Mouse (Mus musculus) liver, embryonic 14.5 days (tissue): Measurements from ENCODE around the gene Rfx2. TPM values are rescaled to one million over a fixed set of nuclear protein-coding genes. Genes with fewer than 3 reads are reported as not detected.

ENCODE experiments used
- ATAC-seq: fragments of 200-750 bp; cut with Nextera tagmentation; 2 replicates; pipeline ENCODE4 v1.8.0; 2017; ENCODE audit warnings: moderate number of reproducible peaks, mild to moderate bottlenecking, moderate library complexity; ENCODE audit not compliant: insufficient read depth
- DNase-seq, 3 experiments: peaks; one replicate each; pipeline ENCODE4 v3.0.0-alpha.2; 2012 to 2013; ENCODE audit warnings: low read depth in 3 of 3, low spot score in 3 of 3
- H3K27ac ChIP-seq: fragments of 300-500 bp; sonication (generic); 2 replicates; pipeline ENCODE4 v1.5.1; 2014; ENCODE audit warnings: moderate library complexity, mild to moderate bottlenecking, control low read depth, inconsistent platforms
- H3K27me3 ChIP-seq: fragments of 300-500 bp; sonication (generic); 2 replicates; pipeline ENCODE4 v1.6.1; 2014; ENCODE audit warnings: mild to moderate bottlenecking, low read length, moderate library complexity; ENCODE audit not compliant: control insufficient read depth, insufficient read depth
- H3K36me3 ChIP-seq: fragments of 300-500 bp; sonication (generic); replicated peaks from 2 replicates; pipeline ENCODE4 v1.6.1; 2014; ENCODE audit warnings: low read depth; ENCODE audit not compliant: control insufficient read depth, insufficient read depth
- H3K4me1 ChIP-seq, 2 experiments: fragments of 200-500 bp in 1 of 2; fragments of 300-500 bp in 1 of 2; sonication (generic) in 1 of 2; replicated peaks; 2 replicates each; pipeline ENCODE4 v1.6.1; 2012 to 2014; ENCODE audit warnings: antibody characterized with exemption in 1 of 2, inconsistent platforms in 1 of 2, low read length in 1 of 2; ENCODE audit not compliant: control insufficient read depth in 2 of 2, insufficient read depth in 2 of 2
- H3K4me2 ChIP-seq: fragments of 300-500 bp; sonication (generic); 2 replicates; pipeline ENCODE4 v1.6.1; 2014; ENCODE audit warnings: low read depth, mild to moderate bottlenecking, control low read depth, moderate library complexity
- H3K4me3 ChIP-seq, 2 experiments: fragments of 200-500 bp in 1 of 2; fragments of 300-500 bp in 1 of 2; sonication (generic) in 1 of 2; 2 replicates each; pipeline ENCODE4 v1.5.1; 2012 to 2014; ENCODE audit warnings: low read depth in 2 of 2, low read length in 2 of 2, mild to moderate bottlenecking in 2 of 2, control low read depth in 1 of 2, inconsistent platforms in 1 of 2, moderate library complexity in 1 of 2; ENCODE audit not compliant: insufficient read depth in 1 of 2
- H3K9ac ChIP-seq: fragments of 300-500 bp; sonication (generic); replicated peaks from 2 replicates; pipeline ENCODE4 v1.6.1; 2014; ENCODE audit warnings: mild to moderate bottlenecking, control low read depth, moderate library complexity
- H3K9me3 ChIP-seq: fragments of 300-500 bp; sonication (generic); 2 replicates; pipeline ENCODE4 v1.6.1; 2016; ENCODE audit warnings: low read length, mixed read lengths; ENCODE audit not compliant: control insufficient read depth
- CTCF ChIP-seq: IDR thresholded peaks from 2 replicates; pipeline ENCODE4 v1.5.1; 2016; ENCODE audit warnings: antibody characterized with exemption, low read depth, control low read depth
- EP300 ChIP-seq: IDR thresholded peaks from 2 replicates; pipeline ENCODE4 v1.6.1; 2016; ENCODE audit warnings: antibody characterized with exemption, low read depth
- WGBS: fragments of 180-500 bp; shearing (Covaris S2); extraction: QIAGEN DNeasy Blood & Tissue Kit; methylation state at CpG from one replicate; pipeline ENCODE4 v1.1.7; 2014; ENCODE audit not compliant: insufficient replicate concordance; 5-methylcytosine and 5-hydroxymethylcytosine counted together
- polyA plus RNA-seq, 2 experiments: library from polyadenylated mRNA; depleted of rRNA in 1 of 2; stranded (reverse) in 1 of 2; unstranded in 1 of 2; fragments of >200 nt; fragmentation: Nextera tagmentation in 1 of 2; extraction: Ambion mirVana in 1 of 2; gene quantifications; 2 replicates each; pipeline versions ENCODE4 v1.2.1 to v1.2.3; 2012 to 2014

Gene Rfx2
- polyA plus RNA-seq, 2 experiments, result 6.8 to 10.7 TPM

DNA sequence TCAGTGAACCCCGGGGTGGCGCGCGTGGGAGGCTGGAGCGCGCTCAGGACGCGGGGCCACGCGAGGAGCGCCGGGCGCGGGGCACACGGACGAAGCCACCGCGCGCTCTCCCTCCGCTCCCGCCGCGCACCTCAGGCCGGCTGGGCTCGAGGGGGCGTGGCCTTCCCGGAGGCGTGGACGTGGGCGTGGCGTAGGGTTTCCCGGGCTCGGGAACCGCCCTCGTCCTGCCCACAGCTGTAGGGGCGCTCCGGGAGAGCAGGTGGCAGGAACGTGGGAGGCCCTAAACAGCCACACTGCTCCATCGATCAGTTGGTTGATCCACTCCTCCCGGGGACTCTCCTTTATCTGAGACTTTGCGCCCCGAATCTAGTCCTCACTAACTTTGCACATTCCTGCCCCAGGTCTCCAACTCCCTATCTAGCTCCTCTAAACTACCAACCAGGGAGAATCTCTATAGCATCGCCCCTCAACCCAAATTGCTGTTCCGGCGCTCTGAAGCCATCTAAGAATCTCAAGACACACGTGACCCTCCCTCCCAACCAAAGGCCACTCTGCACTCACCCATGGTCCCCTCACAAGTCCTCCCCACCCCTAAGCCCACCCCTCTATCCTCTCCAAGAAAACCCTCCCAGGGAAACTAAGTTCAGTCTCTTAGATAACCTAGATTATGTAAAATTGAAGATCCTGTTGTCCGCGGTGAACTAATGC is 73.2 kb downstream of the Rfx2 start, which contains the start of gene Nrtn:
Nrtn (minus strand) TSS at position 115 of the 708 bp plus-strand sequence.
- ATAC-seq (peak; percentile 58), DNase-seq (peak; percentile 70 to 75 (median 71))
- Histone ChIP-seq H3K9ac (peak within 1 kb of the TSS; percentile 54), H3K4me1 (peaks cover 22 to 28% of the 10 kb centered on the region in 2 experiments), H3K4me3 (peak within 1 kb of the TSS; percentile 10 to 48), H3K27ac (peak within 1 kb of the TSS; percentile 45), H3K4me2 (peak within 1 kb of the TSS; percentile 82), H3K9me3 (no peaks in the 10 kb centered on the region), H3K27me3 (peaks cover 49% of the 10 kb centered on the region), H3K36me3 (no peaks in the 10 kb centered on the region)
- TF ChIP-seq EP300, result no peak
- WGBS, result under 1% methylated on average over 48 of the region's 48 CpGs

DNA sequence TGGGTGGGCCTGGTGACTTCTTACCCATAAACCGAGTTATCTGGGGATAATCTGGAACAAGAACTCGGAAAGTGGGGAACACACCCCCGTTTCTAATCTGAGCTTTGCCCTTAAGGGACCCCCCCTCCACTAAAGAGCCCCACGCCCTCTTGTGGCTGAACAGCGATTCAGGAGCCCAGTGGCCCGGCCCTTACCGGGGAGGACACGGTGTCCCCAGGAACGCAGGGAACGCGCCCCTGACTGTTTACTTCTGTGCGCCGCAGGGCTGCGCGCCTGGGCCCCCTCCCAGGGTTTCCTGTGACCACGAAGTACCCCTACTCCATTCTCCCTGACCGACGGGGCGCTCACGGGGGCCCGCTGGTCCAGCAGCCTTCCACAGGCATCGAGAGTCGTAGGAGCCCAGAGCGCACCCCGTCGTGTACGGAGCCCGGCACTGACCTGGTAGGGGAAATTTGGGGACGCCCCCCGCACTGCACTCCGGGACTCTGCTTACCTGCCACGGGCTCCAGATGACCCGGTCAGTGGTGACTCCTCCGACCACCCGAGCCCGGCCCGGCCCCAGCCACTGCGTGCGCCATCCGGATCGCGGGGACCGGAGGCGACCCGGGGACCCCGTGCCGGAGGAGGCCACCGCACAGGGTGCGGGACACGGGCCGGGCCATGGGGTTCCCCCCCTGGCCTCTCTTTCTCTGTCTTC is 74.0 kb downstream of the Rfx2 start:
- H3K36me3 ChIP-seq, result no peaks in the 10 kb centered on the region
- H3K4me3 ChIP-seq, result peak overlapping the region; percentile 10 to 48; a peak in 3 of 4 replicates
- under 1% methylated on average over 51 of the region's 51 CpGs for WGBS
- H3K9me3 ChIP-seq, result no peaks in the 10 kb centered on the region
- DNase-seq (no peak), ATAC-seq (0 out of 2 replicates have a peak, but pooled peaks have one; percentile 1)
- peak overlapping the region; percentile 54 for H3K9ac ChIP-seq
- TF ChIP-seq CTCF (peak; percentile 70), EP300 (no peak)
- peaks cover 19 to 23% of the 10 kb centered on the region in 2 experiments for H3K4me1 ChIP-seq
- no peak overlapping the region for H3K27ac ChIP-seq
- peak overlapping the region; percentile 82 for H3K4me2 ChIP-seq
- peaks cover 55% of the 10 kb centered on the region for H3K27me3 ChIP-seq

GRCm38 (mm10) chr17:56754271-56755185 is 76.3 kb downstream of the Rfx2 start:
- no peak overlapping the region for H3K9ac ChIP-seq
- H3K4me2 ChIP-seq, result peak overlapping the region; percentile 21
- peaks cover 69% of the 10 kb centered on the region for H3K27me3 ChIP-seq
- WGBS, result 7% methylated on average over 36 of the region's 36 CpGs
- peaks cover 12 to 15% of the 10 kb centered on the region in 2 experiments for H3K4me1 ChIP-seq
- no peak for ATAC-seq
- H3K9me3 ChIP-seq, result no peaks in the 10 kb centered on the region
- H3K27ac ChIP-seq, result no peak overlapping the region
- peak overlapping the region in 1 of 2 experiments; percentile 4; a peak in 1 of 4 replicates for H3K4me3 ChIP-seq
- DNase-seq, result no peak
- H3K36me3 ChIP-seq, result no peaks in the 10 kb centered on the region
- TF ChIP-seq EP300 (no peak), CTCF (no peak)

DNA sequence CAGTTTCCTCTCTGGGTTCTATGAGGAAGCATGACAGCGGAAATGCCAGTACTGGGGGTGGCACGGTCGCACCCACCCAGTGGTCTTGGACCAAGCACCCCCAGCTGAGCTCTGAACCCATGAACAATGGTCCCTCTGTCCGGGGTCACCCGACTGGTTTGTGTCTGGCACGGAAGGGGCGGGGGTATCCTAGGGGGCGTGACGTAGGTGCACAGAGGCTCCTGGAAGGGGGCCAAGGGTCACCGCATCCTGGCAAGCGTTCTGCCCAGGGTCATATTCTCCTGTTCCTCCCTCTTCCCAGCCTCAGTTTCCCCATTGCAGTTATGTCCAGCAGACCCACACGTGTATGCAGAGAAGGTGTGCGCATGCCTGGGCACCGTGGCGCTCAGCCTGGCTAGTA is 77.4 kb downstream of the Rfx2 start:
- Histone ChIP-seq H3K4me3 (no peak overlapping the region), H3K4me1 (peaks cover 9 to 14% of the 10 kb centered on the region in 2 experiments), H3K27me3 (peaks cover 66% of the 10 kb centered on the region), H3K4me2 (no peak overlapping the region), H3K9me3 (no peaks in the 10 kb centered on the region), H3K9ac (no peak overlapping the region), H3K36me3 (no peaks in the 10 kb centered on the region), H3K27ac (no peak overlapping the region)
- no peak for TF ChIP-seq EP300
- no peak for TF ChIP-seq CTCF
- WGBS, result 41% methylated on average over 15 of the region's 15 CpGs
- DNase-seq (no peak), ATAC-seq (no peak)
